Mouse (Mus musculus): ENCODE measurements around the gene Abcb10. TPM values are rescaled to one million over a fixed set of nuclear protein-coding genes. Genes with fewer than 3 reads are reported as not detected.
"Not testable (repeated sequence)": the region's sequence is repeated elsewhere in the genome, so short reads cannot be mapped to it uniquely, and the experiment has no call there.

The Abcb10 gene
- 15.6 and 16.8 TPM in 2 replicates for polyA plus RNA-seq (2015; fragmentation: Nextera tagmentation; extraction: Ambion mirVana)

DNA sequence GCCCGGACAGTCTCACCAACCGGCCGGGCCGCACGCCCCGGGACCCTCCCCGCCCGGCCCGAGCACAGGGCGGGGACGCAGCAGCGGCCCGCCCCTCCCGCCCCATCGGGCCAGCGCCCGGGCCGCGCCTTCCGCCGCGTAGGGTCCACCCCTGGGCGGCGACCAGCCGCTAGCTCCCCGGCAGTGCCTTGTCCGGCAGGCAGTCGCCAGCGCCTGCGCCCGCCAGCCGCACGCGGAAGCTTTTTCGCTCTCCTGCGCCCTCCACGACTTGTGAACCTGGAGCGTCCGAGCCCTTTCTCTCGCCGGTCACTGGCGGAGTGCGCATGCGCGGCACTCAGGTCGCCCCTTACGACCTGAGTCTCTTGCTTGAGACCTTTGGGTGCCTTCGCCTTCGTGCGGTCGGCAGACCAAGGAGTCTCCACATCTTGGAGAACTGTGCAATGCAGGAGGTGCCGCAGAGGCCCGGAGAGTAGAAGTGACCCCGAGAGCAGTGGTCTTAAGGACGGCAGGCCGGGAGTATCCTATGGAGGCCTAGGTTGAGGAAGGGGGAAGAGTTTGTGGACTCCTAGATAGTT is at the start of gene Abcb10:
Gene Abcb10, minus strand, starts transcription at position 297 of the 575 bp plus-strand sequence.
- no peaks in the 10 kb centered on the region for H3K27me3 ChIP-seq (replicated peaks)
- peak within 1 kb of the TSS; percentile 95 for H3K4me2 ChIP-seq
- peak within 1 kb of the TSS; percentile 75 for H3K27ac ChIP-seq
- H3K9ac ChIP-seq, result peak within 1 kb of the TSS; percentile 83
- under 1% methylated on average over 41 of the region's 56 CpGs for WGBS
- ATAC-seq (replicated peaks), result peak; percentile 87
- H3K4me1 ChIP-seq, result peaks cover 26% of the 10 kb centered on the region
- no peaks in the 10 kb centered on the region for H3K36me3 ChIP-seq (replicated peaks)
- H3K9me3 ChIP-seq, result no peaks in the 10 kb centered on the region
- H3K4me3 ChIP-seq, result peak within 1 kb of the TSS; percentile 69

DNA sequence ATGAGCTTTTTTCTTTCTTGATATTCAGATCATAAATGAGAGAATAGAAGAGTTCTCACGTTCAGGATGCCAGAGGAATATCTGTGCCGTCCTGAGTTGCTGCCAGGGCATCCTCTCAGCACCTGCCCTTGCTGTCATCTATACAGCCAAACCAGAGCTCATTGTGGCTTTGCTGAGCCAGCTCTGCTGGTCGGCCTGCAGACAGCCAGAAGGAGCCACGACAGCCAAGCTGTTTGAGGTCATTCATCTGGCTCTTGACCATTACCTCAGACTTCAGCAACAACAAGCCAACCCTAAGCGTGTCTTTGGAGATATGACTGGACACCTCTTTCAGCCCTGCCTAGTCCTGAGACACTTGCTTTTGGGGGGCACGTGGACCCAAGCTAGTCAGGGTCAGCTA is 44.9 kb upstream of the Abcb10 start:
- no peaks in the 10 kb centered on the region for H3K9me3 ChIP-seq
- ATAC-seq (replicated peaks), result no peak
- H3K9ac ChIP-seq, result no peak overlapping the region
- H3K36me3 ChIP-seq (replicated peaks), result peaks cover 40% of the 10 kb centered on the region
- WGBS, result 93% methylated on average over 6 of the region's 6 CpGs
- no peaks in the 10 kb centered on the region for H3K27me3 ChIP-seq (replicated peaks)
- no peak overlapping the region for H3K4me2 ChIP-seq
- no peak overlapping the region for H3K27ac ChIP-seq
- H3K4me1 ChIP-seq, result peaks cover 3% of the 10 kb centered on the region
- no peak overlapping the region for H3K4me3 ChIP-seq

DNA sequence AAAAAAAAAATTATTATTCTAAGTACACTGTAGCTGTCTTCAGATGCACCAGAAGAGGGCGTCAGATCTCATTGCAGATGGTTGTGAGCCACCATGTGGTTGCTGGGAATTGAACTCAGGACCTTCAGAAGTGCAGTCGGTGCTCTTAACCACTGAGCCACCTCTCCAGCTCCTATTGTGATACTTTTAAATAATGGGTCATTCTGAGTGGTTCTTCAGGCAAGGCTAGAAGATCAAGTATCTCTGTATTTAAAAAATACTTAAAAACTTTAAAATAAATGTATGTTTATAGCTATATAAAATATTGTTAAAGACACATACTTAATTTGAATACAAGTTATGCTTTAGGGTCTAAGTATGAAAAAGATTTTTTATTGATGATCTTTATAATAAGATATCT is 43.3 kb upstream of the Abcb10 start:
- ATAC-seq (replicated peaks); H3K9me3 ChIP-seq; H3K27me3 ChIP-seq (replicated peaks); H3K27ac ChIP-seq; H3K4me2 ChIP-seq; H3K9ac ChIP-seq; H3K4me3 ChIP-seq: not testable (repeated sequence)
- WGBS, result 73% methylated on average over 2 of the region's 2 CpGs
- Histone ChIP-seq H3K36me3 (replicated peaks) (peaks cover 38% of the 10 kb centered on the region), H3K4me1 (peaks cover 14% of the 10 kb centered on the region)

DNA sequence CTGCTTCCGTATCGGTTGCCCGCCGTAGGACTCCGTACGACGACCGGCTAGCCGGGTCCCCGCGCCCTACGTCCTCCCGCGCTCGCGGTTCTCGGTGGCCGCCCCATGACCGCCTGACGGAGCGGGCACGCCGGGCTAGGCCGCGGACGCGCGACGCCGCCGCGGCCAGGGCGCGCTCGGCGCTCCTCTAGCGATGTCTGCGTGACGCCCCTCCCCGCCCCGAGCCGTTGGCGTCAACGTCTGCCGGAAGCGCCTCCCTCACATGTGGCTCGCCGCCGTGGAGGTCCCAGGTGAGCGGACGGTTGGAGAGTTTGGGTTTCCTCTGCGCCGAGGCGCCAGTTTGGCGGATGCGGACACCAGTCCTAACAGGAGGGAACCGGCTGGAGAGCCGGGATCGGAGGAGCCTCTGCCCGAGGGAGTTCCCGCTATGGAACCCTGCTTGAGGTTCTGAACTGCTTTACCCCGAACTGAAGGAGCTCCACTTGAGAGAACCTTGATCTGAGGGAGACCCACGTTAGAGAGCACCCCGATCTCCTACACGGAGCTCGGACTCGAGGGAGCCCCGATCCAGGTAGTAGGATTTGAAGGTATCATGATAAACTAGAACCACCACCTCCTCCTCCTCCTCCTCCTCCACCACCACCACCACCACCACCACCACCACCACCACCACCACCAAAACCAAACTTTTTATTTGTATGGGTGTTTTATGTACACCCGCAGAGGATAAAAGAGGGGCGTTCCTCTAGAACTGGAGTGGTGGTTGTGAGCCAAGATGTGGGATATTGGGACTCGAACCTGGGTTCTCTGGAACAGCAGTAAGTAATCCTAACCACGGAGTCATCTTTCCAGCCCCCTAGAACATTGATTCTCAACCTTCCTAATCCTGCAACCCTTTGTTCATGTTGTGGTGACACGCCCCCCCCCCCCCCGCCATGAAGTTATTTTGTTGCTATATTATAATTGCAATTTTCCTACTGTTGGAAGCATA is 38.6 kb upstream of the Abcb10 start, which contains the start of the genes Taf5l and Urb2:
Gene Taf5l, minus strand, starts transcription at position 161 of the 991 bp plus-strand sequence.
Gene Urb2, plus strand, starts transcription at position 272 of the 991 bp plus-strand sequence.
- Histone ChIP-seq H3K4me3 (peak within 1 kb of the TSS; percentile 62), H3K4me1 (peaks cover 38% of the 10 kb centered on the region)
- WGBS, result under 1% methylated on average over 58 of the region's 74 CpGs

DNA sequence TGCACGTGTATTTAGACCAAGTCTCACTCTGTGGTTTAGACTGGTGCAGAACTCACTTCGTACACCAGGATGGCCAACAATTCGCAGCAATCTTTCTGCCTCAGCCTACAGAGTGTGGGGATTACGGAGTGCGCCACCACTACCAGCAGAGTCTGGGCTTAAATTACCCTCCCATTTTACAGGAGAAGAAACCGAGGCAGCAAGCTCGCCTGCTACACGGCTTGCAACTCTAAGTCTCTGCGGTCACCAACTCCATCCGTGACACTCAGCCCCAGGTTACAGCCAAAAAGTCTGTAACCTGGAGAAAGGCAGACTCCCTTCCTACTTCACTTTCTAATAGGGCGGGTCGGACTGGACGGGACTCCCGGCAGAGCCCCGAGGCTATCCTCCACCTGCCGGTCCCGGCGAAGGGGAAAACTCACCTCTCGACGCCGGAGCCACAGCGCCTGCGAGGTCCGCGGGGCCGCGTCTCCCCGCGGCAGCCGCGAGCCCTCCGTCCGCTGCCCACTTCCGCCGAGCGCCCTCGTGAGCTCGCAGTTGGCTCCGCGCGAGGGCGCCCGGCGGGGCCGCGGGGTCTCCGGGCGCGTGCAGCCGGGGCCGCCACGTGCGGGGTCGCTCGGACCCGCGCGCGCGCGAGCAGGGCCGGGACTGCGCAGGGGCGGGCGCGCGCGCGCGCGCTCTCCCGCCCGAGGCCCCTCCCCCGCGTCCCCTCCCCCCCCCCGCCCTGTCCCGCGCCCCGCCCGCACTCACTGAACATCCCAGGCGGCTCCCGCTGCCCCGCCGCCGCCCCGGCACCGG is 37.7 kb upstream of the Abcb10 start:
- Histone ChIP-seq H3K9me3 (no peaks in the 10 kb centered on the region), H3K4me1 (peaks cover 38% of the 10 kb centered on the region), H3K4me2 (peak overlapping the region; percentile 55), H3K9ac (peak overlapping the region; percentile 74), H3K36me3 (replicated peaks) (peaks cover 2% of the 10 kb centered on the region), H3K27ac (peak overlapping the region; percentile 93), H3K27me3 (replicated peaks) (no peaks in the 10 kb centered on the region), H3K4me3 (peak overlapping the region; percentile 62)
- WGBS, result 1% methylated on average over 67 of the region's 87 CpGs
- ATAC-seq (replicated peaks), result peak; percentile 89

More for the DNA sequence above, 38.6 kb upstream of the Abcb10 start, which contains the start of the genes Taf5l and Urb2:
- peak within 1 kb of the TSS; percentile 55 for H3K4me2 ChIP-seq
- peak within 1 kb of the TSS; percentile 74 for H3K9ac ChIP-seq
- H3K36me3 ChIP-seq (replicated peaks), result peaks cover 3% of the 10 kb centered on the region
- peak within 1 kb of the TSS; percentile 93 for H3K27ac ChIP-seq
- ATAC-seq (replicated peaks), result peak; percentile 95
- H3K9me3 ChIP-seq, result no peaks in the 10 kb centered on the region
- H3K27me3 ChIP-seq (replicated peaks), result no peaks in the 10 kb centered on the region

DNA sequence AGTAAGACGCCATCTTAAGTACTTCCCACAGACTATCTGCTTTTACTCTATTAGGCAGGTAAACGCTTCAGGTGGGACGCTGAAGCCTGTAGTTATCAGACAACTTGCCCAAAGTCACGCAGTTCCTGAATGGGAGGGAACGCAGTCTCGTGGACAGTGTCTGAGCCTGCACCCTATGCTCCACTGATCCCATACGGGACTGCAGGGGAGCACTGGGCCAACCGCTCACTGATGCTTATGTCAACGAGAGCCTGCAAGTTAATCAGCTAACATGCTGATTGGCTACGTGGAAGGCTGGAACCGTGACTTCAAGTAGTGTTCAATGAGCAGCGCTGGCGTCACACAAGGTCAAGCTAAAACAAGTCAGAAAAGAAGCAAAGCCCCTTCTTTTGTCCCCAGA is 36.9 kb upstream of the Abcb10 start:
- Histone ChIP-seq H3K4me3 (peak overlapping the region; percentile 62; the same call in 1 of the 2 replicates), H3K9ac (no peak overlapping the region), H3K27ac (no peak overlapping the region)

DNA sequence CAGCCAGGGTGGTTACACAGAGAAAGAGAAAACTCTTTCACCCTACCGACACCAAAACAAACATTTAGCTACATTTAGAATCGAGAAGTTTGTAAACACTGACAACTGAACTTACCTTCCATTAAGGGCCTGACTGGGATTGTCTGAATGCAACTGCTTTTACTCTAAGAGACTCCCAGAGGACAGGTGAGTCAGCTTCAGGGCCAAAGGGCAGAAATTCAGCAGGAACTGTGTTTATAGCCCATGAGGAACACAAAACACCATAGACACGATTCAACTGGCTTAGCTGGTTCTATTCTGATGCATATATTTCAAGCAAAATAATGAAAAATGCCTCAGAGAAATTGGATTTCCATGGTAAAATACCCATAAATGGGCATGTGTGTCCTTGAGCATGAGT is 31.8 kb upstream of the Abcb10 start:
- ATAC-seq (replicated peaks), result no peak
- 84% methylated on average over 3 of the region's 3 CpGs for WGBS
- Histone ChIP-seq H3K4me1 (peaks cover 16% of the 10 kb centered on the region), H3K27ac (no peak overlapping the region), H3K4me2 (no peak overlapping the region), H3K27me3 (replicated peaks) (no peaks in the 10 kb centered on the region), H3K4me3 (no peak overlapping the region), H3K36me3 (replicated peaks) (no peaks in the 10 kb centered on the region), H3K9me3 (no peaks in the 10 kb centered on the region), H3K9ac (no peak overlapping the region)

More for the DNA sequence above, 36.9 kb upstream of the Abcb10 start:
- no peak for ATAC-seq (replicated peaks)
- Histone ChIP-seq H3K9me3 (no peaks in the 10 kb centered on the region), H3K27me3 (replicated peaks) (no peaks in the 10 kb centered on the region), H3K4me1 (peaks cover 38% of the 10 kb centered on the region), H3K4me2 (peak overlapping the region; percentile 55), H3K36me3 (replicated peaks) (no peaks in the 10 kb centered on the region)
- WGBS, result 35% methylated on average over 13 of the region's 13 CpGs

DNA sequence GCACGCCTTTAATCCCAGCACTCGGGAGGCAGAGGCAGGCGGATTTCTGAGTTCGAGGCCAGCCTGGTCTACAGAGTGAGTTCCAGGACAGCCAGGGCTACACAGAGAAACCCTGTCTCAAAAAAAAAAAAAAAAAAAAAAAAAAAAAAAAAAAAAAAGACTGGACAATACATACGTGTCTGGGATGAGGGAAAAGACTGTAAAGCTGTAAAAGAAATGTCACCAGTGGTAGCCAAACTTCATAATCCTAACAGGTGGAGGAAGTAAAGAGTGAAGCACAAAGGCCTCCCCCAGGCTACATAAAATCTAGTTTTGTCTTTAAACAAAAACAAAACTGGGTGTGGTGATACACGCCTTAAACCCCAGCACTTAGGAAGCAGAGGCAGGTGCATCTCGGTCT is 31.4 kb upstream of the Abcb10 start:
- H3K27me3 ChIP-seq (replicated peaks); ATAC-seq (replicated peaks); H3K9me3 ChIP-seq; H3K4me2 ChIP-seq; H3K9ac ChIP-seq; H3K27ac ChIP-seq; H3K36me3 ChIP-seq (replicated peaks); H3K4me3 ChIP-seq: not testable (repeated sequence)
- peaks cover 12% of the 10 kb centered on the region for H3K4me1 ChIP-seq
- 93% methylated on average over 7 of the region's 7 CpGs for WGBS

DNA sequence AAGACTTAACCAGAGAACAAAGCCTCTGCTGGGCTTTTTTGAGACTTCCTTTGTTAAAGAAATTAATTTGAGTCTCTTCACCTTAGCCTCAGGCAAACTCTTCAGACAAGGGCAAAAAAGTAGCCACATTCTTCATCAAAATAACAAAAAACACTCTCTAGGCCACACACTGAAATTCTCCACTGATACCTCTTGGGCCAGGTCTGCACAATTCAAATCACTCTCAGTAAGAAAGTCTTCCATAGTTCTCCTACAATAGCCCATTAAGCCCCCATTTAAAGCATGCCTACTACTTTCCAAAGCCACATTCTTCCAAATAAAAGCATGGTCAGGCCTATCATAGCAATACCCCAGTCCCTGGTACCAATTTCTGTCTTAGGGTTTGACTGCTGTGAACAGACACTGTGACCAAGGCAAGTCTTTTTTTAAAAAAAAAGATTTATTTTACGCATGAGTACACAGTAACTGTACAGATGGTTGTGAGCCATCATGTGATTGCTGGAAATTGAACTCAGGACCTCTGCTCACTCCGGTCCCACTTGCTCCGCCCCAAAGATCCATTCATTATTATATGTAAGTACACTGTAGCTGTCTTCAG is 29.2 kb upstream of the Abcb10 start:
- Histone ChIP-seq H3K4me1 (no peaks in the 10 kb centered on the region), H3K27me3 (replicated peaks) (no peaks in the 10 kb centered on the region), H3K4me3 (no peak overlapping the region), H3K9me3 (no peaks in the 10 kb centered on the region), H3K36me3 (replicated peaks) (peaks cover 17% of the 10 kb centered on the region), H3K4me2 (no peak overlapping the region), H3K27ac (no peak overlapping the region), H3K9ac (no peak overlapping the region)
- WGBS, result 97% methylated on average over 3 of the region's 3 CpGs
- no peak for ATAC-seq (replicated peaks)

DNA sequence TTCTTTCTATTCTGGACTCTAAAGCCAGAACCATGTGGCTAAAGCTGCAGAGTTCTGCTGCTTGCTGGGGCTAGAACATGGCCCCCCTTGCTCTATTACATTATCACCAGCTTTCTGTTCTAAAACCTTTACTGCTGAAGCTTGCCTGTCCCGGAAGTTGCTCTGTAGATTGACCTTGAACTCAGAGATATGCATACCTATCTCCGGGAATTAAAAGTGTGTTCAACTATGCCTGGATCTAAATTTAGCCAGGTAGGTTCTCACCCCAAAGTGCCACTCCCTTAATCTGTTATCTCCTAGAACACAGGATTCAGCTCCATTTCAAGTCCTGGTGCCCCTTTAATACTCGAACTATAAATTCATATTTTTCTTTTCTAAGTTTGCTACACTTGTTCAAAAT is 28.7 kb upstream of the Abcb10 start:
- no peak overlapping the region for H3K4me3 ChIP-seq
- no peaks in the 10 kb centered on the region for H3K27me3 ChIP-seq (replicated peaks)
- no peak for ATAC-seq (replicated peaks)
- no peak overlapping the region for H3K9ac ChIP-seq
- no peak overlapping the region for H3K27ac ChIP-seq
- H3K4me2 ChIP-seq, result no peak overlapping the region
- H3K36me3 ChIP-seq (replicated peaks), result peaks cover 17% of the 10 kb centered on the region
- H3K4me1 ChIP-seq, result no peaks in the 10 kb centered on the region
- no peaks in the 10 kb centered on the region for H3K9me3 ChIP-seq
- WGBS, result 85% methylated on average over 3 of the region's 3 CpGs

DNA sequence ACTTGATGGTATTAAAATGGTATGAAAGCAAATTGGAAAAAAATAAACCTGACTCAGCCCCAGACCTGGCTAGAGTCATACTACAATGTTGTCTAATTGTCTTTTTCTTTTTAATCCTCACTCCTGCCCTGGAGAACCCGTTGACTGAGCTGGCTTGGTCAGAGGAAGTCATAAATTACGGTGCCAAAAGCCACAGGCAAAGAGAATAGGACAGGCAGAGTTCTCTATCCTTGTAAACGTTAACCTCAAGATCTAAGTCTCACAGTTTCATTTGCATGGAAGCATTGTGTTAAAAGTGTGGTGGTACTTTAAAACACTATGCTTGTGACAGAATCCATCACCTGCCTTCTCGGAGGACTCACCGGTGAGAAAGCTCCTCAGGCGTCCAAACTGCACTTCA is 24.9 kb upstream of the Abcb10 start:
- H3K27ac ChIP-seq, result no peak overlapping the region
- H3K4me1 ChIP-seq, result no peaks in the 10 kb centered on the region
- H3K4me3 ChIP-seq, result no peak overlapping the region
- H3K4me2 ChIP-seq, result no peak overlapping the region
- no peaks in the 10 kb centered on the region for H3K27me3 ChIP-seq (replicated peaks)
- H3K9me3 ChIP-seq, result no peaks in the 10 kb centered on the region
- no peak overlapping the region for H3K9ac ChIP-seq
- 91% methylated on average over 6 of the region's 6 CpGs for WGBS
- H3K36me3 ChIP-seq (replicated peaks), result peaks cover 48% of the 10 kb centered on the region
- no peak for ATAC-seq (replicated peaks)
